Mouse (Mus musculus) MEL (cell line): ENCODE data around the gene Cyp19a1. TPM values are rescaled to one million over a fixed set of nuclear protein-coding genes. Genes with fewer than 3 reads are reported as not detected.
A peak's percentile ranks its signal among the peaks of the same experiment; 100 is the strongest.

Experiments
- DNase-seq: peaks from one replicate; pipeline ENCODE4 v3.0.0; 2011; ENCODE audit warnings: low read depth, low spot score
- H3K27ac ChIP-seq: 2 replicates; pipeline ENCODE4 v1.5.1; 2012; ENCODE audit warnings: low read depth, mild to moderate bottlenecking, control low read depth, low read length, moderate library complexity; ENCODE audit not compliant: control insufficient read depth
- H3K27me3 ChIP-seq, 2 experiments: fragments of 150-350 bp in 1 of 2; sonication (generic) in 1 of 2; 2 replicates each; pipeline ENCODE4 v1.6.1; 2012; ENCODE audit warnings: low read length in 2 of 2, mild to moderate bottlenecking in 2 of 2, improper control_type of control experiment in 1 of 2, moderate library complexity in 1 of 2; ENCODE audit not compliant: insufficient read depth in 2 of 2, control insufficient read depth in 1 of 2
- H3K36me3 ChIP-seq, 2 experiments: 2 replicates each; pipeline ENCODE4 v1.6.1; 2012 to 2014; ENCODE audit warnings: low read length in 2 of 2, improper control_type of control experiment in 1 of 2, inconsistent platforms in 1 of 2, mild to moderate bottlenecking in 1 of 2; ENCODE audit not compliant: insufficient read depth in 2 of 2, control insufficient read depth in 1 of 2
- H3K4me1 ChIP-seq, 2 experiments: fragments of 150-350 bp in 1 of 2; sonication (generic) in 1 of 2; 2 replicates each; pipeline ENCODE4 v1.6.1; 2012; ENCODE audit warnings: low read length in 2 of 2, improper control_type of control experiment in 1 of 2, mild to moderate bottlenecking in 1 of 2; ENCODE audit not compliant: insufficient read depth in 2 of 2, control insufficient read depth in 1 of 2
- H3K4me3 ChIP-seq, 2 experiments: fragments of 150-350 bp in 1 of 2; sonication (generic) in 1 of 2; 2 replicates each; pipeline ENCODE4 v1.5.1; 2012; ENCODE audit warnings: low read depth in 2 of 2, low read length in 2 of 2, mild to moderate bottlenecking in 2 of 2, moderate library complexity in 2 of 2, control low read depth in 1 of 2, improper control_type of control experiment in 1 of 2; ENCODE audit not compliant: control insufficient read depth in 1 of 2, insufficient read depth in 1 of 2
- H3K79me2 ChIP-seq: 2 replicates; pipeline ENCODE4 v1.6.1; 2012; ENCODE audit warnings: mild to moderate bottlenecking, low read length, moderate library complexity; ENCODE audit not compliant: control insufficient read depth, poor library complexity, insufficient read depth
- H3K9ac ChIP-seq: 2 replicates; pipeline ENCODE4 v1.6.1; 2012; ENCODE audit warnings: low read depth, mild to moderate bottlenecking, control low read depth, low read length, moderate library complexity; ENCODE audit not compliant: control insufficient read depth, poor library complexity, severe bottlenecking
- H3K9me3 ChIP-seq: fragments of 150-350 bp; sonication (generic); replicated peaks from 2 replicates; pipeline ENCODE4 v1.6.1; 2012; ENCODE audit warnings: mild to moderate bottlenecking, low read length, improper control_type of control experiment, moderate library complexity; ENCODE audit not compliant: insufficient read depth
- CHD2 ChIP-seq: IDR thresholded peaks from 2 replicates; pipeline ENCODE4 v1.6.1; 2011; ENCODE audit warnings: low read length, improper control_type of control experiment
- CTCF ChIP-seq, 3 experiments: IDR thresholded peaks in 2 of 3; conservative IDR thresholded peaks in 1 of 3; 2 replicates each; pipeline ENCODE4 v1.5.1; 2011 to 2012; ENCODE audit warnings: low read length in 3 of 3, low read depth in 2 of 3, mild to moderate bottlenecking in 2 of 3, improper control_type of control experiment in 1 of 3, inconsistent platforms in 1 of 3, mixed read lengths in 1 of 3, moderate library complexity in 1 of 3; ENCODE audit not compliant: control insufficient read depth in 1 of 3, insufficient read depth in 1 of 3, poor library complexity in 1 of 3, severe bottlenecking in 1 of 3
- E2F4 ChIP-seq: IDR thresholded peaks from 2 replicates; pipeline ENCODE4 v1.6.1; 2011; ENCODE audit warnings: low read depth, low read length, improper control_type of control experiment, borderline replicate concordance
- EP300 ChIP-seq, 2 experiments: IDR thresholded peaks; 2 replicates each; pipeline ENCODE4 v1.6.1; 2011; ENCODE audit warnings: improper control_type of control experiment in 2 of 2, low read length in 2 of 2, low read depth in 1 of 2, mild to moderate bottlenecking in 1 of 2
- GATA1 ChIP-seq: IDR thresholded peaks from 2 replicates; pipeline ENCODE4 v1.6.1; 2011; ENCODE audit warnings: low read depth, low read length, improper control_type of control experiment
- HCFC1 ChIP-seq: IDR thresholded peaks from 2 replicates; pipeline ENCODE4 v1.6.1; 2012; ENCODE audit warnings: low read depth, mild to moderate bottlenecking, inconsistent platforms, low read length, improper control_type of control experiment, moderate library complexity
- JUND ChIP-seq: IDR thresholded peaks from 2 replicates; pipeline ENCODE4 v1.6.1; 2011; ENCODE audit warnings: low read depth, mild to moderate bottlenecking, improper control_type of control experiment, low read length
- KAT2A ChIP-seq: conservative IDR thresholded peaks from 2 replicates; pipeline ENCODE4 v1.6.1; 2012; ENCODE audit warnings: low read depth, low read length, improper control_type of control experiment, inconsistent platforms
- MAFK ChIP-seq: IDR thresholded peaks from 2 replicates; pipeline ENCODE4 v1.6.1; 2011; ENCODE audit warnings: low read depth, mild to moderate bottlenecking, low read length, improper control_type of control experiment, borderline replicate concordance
- MAZ ChIP-seq: IDR thresholded peaks from 2 replicates; pipeline ENCODE4 v1.6.1; 2012; ENCODE audit warnings: low read depth, mild to moderate bottlenecking, inconsistent platforms, low read length, improper control_type of control experiment
- MEF2A ChIP-seq: IDR thresholded peaks from 2 replicates; pipeline ENCODE4 v1.6.1; 2014; ENCODE audit warnings: low read depth, mild to moderate bottlenecking, inconsistent platforms, low read length, improper control_type of control experiment; ENCODE audit not compliant: poor library complexity, insufficient replicate concordance, severe bottlenecking; ENCODE audit errors: extremely low read depth
- POLR2AphosphoS2 ChIP-seq: IDR thresholded peaks from 2 replicates; pipeline ENCODE4 v1.6.1; 2011; ENCODE audit warnings: low read length, improper control_type of control experiment
- POLR2AphosphoS5 ChIP-seq: IDR thresholded peaks from 2 replicates; pipeline ENCODE4 v1.6.1; 2012; ENCODE audit warnings: low read depth, borderline replicate concordance, mild to moderate bottlenecking, inconsistent platforms, low read length, moderate library complexity, mixed read lengths
- RAD21 ChIP-seq: IDR thresholded peaks from 2 replicates; pipeline ENCODE4 v1.6.1; 2011; ENCODE audit warnings: mild to moderate bottlenecking, low read depth, low read length, improper control_type of control experiment
- SIN3A ChIP-seq: IDR thresholded peaks from 2 replicates; pipeline ENCODE4 v1.6.1; 2012; ENCODE audit warnings: low read length, improper control_type of control experiment, inconsistent platforms
- SMC3 ChIP-seq: IDR thresholded peaks from 2 replicates; pipeline ENCODE4 v1.6.1; 2011; ENCODE audit warnings: low read depth, low read length, improper control_type of control experiment
- TBP ChIP-seq: IDR thresholded peaks from 2 replicates; pipeline ENCODE4 v1.8.0; 2011; ENCODE audit warnings: low read depth, low read length, improper control_type of control experiment
- USF1 ChIP-seq: IDR thresholded peaks from 2 replicates; pipeline ENCODE4 v1.6.1; 2014; ENCODE audit warnings: low read depth, mild to moderate bottlenecking, inconsistent platforms, low read length, improper control_type of control experiment, moderate library complexity
- ZC3H11A ChIP-seq: IDR thresholded peaks from 2 replicates; pipeline ENCODE4 v1.6.1; 2012; ENCODE audit warnings: low read depth, mild to moderate bottlenecking, inconsistent platforms, low read length, improper control_type of control experiment
- ZKSCAN1 ChIP-seq: IDR thresholded peaks from 2 replicates; pipeline ENCODE4 v1.6.1; 2012; ENCODE audit warnings: low read depth, mild to moderate bottlenecking, inconsistent platforms, low read length, improper control_type of control experiment, moderate library complexity
- ZNF384 ChIP-seq: IDR thresholded peaks from 2 replicates; pipeline ENCODE4 v1.6.1; 2012; ENCODE audit warnings: low read depth, mild to moderate bottlenecking, inconsistent platforms, low read length, improper control_type of control experiment
- polyA plus RNA-seq, 2 experiments: library from polyadenylated mRNA; stranded (reverse) in 1 of 2; unstranded in 1 of 2; fragments of >175 nt in 1 of 2; fragments of >200 nt in 1 of 2; gene quantifications; 2 replicates each; pipeline versions ENCODE4 v1.2.1 to v1.2.4; 2012; ENCODE audit warnings: low replicate concordance in 2 of 2, low read depth in 1 of 2; ENCODE audit not compliant: insufficient read length in 2 of 2, insufficient read depth in 1 of 2, missing spikeins in 1 of 2
- total RNA-seq: library from RNA; depleted of rRNA; stranded (reverse); fragments of 300-350 nt; gene quantifications from 2 replicates; pipeline ENCODE4 v1.2.3, GENCODE M21; 2012

The Cyp19a1 gene
- total and polyA plus RNA-seq, 3 experiments = not detected

- TF ChIP-seq ZKSCAN1 = no peak
- no peak for TF ChIP-seq POLR2AphosphoS5
- TF ChIP-seq TBP = no peak
- TF ChIP-seq POLR2AphosphoS2 = no peak
- TF ChIP-seq JUND = no peak
- TF ChIP-seq CTCF (IDR thresholded peaks at IDR 0.05 in 2 of 3, conservative IDR thresholded peaks at IDR 0.05 in 1 of 3; ENCODE audit: control insufficient read depth in 1 of 3, insufficient read depth in 1 of 3, low read depth in 2 of 3, low read length in 3 of 3, poor library complexity in 1 of 3, severe bottlenecking in 1 of 3) = no peak
- TF ChIP-seq HCFC1 = no peak
- TF ChIP-seq ZC3H11A = no peak
Measured at GRCm38 (mm10) chr9:54191435-54191834, 76.5 kb downstream of the Cyp19a1 start.

DNA sequence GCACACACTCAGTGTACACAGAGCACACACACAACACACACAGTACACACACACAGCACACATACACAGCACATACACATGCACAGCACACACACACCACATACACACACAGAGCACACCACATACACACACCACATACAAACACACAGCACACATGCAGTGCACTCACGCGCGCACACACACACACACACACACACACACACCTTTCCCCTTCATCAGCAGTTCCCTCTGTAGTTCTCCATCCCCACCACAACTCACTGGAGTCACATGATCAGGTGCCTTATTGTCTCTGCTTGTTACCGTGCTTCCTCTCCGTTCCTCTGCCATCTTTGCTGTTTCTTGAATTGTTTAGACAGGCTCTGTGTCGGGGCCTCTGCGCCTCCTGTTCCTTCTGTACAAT is 85.4 kb downstream of the Cyp19a1 start:
- TF ChIP-seq POLR2AphosphoS5 = peak; percentile 32; the same call in 1 of the 2 replicates
- TF ChIP-seq E2F4 = no peak
- peak; percentile 10; the same call in 1 of the 2 replicates for TF ChIP-seq USF1
- Histone ChIP-seq H3K9me3 (no peaks in the 10 kb centered on the region), H3K27ac (no peak overlapping the region), H3K27me3 (no peaks in the 10 kb centered on the region), H3K4me1 (no peaks in the 10 kb centered on the region), H3K36me3 (no peaks in the 10 kb centered on the region), H3K9ac (no peak overlapping the region), H3K4me3 (no peak overlapping the region), H3K79me2 (no peaks in the 10 kb centered on the region)
- no peak for DNase-seq

More at GRCm38 (mm10) chr9:54191435-54191834, 76.5 kb downstream of the Cyp19a1 start:
- Histone ChIP-seq H3K27ac (no peak overlapping the region), H3K27me3 (no peaks in the 10 kb centered on the region), H3K79me2 (no peaks in the 10 kb centered on the region), H3K9ac (no peak overlapping the region), H3K4me1 (no peaks in the 10 kb centered on the region), H3K4me3 (no peak overlapping the region), H3K9me3 (no peaks in the 10 kb centered on the region), H3K36me3 (no peaks in the 10 kb centered on the region)
- DNase-seq = no peak

DNA sequence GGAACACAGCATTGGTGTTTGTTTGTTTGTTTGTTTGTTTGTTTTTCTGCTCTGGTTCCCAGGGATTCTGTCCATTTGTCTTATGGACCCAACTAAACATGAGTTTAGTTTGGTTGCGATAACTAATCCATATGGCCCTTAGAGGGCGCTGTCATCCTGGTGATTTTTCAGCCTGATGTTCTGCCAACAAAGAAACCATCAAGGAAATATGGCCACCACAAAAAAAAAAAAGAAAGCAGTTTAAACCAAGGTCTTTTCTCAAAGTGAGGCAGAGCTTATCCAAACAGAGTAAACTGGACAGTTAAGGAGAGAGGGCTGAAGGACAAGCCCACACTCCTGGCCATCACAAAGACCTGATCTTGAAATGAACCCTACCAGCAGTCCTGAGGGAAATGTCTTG is 86.6 kb downstream of the Cyp19a1 start:
- Histone ChIP-seq H3K79me2 (no peaks in the 10 kb centered on the region), H3K9ac (no peak overlapping the region)
- TF ChIP-seq USF1 (no peak), JUND (no peak), ZNF384 (peak; percentile 57), POLR2AphosphoS2 (no peak), E2F4 (no peak), ZC3H11A (peak; percentile 38; the same call in 1 of the 2 replicates), GATA1 (no peak), MEF2A (no peak), KAT2A (no peak), SMC3 (peak; percentile 49), MAZ (no peak), RAD21 (peak; percentile 62), EP300 (IDR thresholded peaks at IDR 0.05; ENCODE audit: low read depth in 1 of 2, low read length in 2 of 2) (no peak), CTCF (IDR thresholded peaks at IDR 0.05 in 2 of 3, conservative IDR thresholded peaks at IDR 0.05 in 1 of 3; ENCODE audit: control insufficient read depth in 1 of 3, insufficient read depth in 1 of 3, low read depth in 2 of 3, low read length in 3 of 3, poor library complexity in 1 of 3, severe bottlenecking in 1 of 3) (peak; percentile 33 to 64 (median 45); a peak in 5 of 6 replicates), MAFK (no peak), SIN3A (no peak), CHD2 (no peak)
- TF ChIP-seq, all 39 proteins: peak for 5
- no peak overlapping the region for H3K27ac ChIP-seq
- H3K36me3 ChIP-seq = no peaks in the 10 kb centered on the region
- H3K4me1 ChIP-seq = no peaks in the 10 kb centered on the region
- H3K4me3 ChIP-seq = peak overlapping the region; percentile 3 to 9; a peak in 1 of 4 replicates
- H3K9me3 ChIP-seq = no peaks in the 10 kb centered on the region
- peak; percentile 31 for DNase-seq
- no peaks in the 10 kb centered on the region for H3K27me3 ChIP-seq
